Mouse (Mus musculus): Measurements from ENCODE around the gene Hdgfl1. TPM values are rescaled to one million over a fixed set of nuclear protein-coding genes. Genes with fewer than 3 reads are reported as not detected.

Gene Hdgfl1
- polyA plus RNA-seq, 2 experiments: not detected

DNA sequence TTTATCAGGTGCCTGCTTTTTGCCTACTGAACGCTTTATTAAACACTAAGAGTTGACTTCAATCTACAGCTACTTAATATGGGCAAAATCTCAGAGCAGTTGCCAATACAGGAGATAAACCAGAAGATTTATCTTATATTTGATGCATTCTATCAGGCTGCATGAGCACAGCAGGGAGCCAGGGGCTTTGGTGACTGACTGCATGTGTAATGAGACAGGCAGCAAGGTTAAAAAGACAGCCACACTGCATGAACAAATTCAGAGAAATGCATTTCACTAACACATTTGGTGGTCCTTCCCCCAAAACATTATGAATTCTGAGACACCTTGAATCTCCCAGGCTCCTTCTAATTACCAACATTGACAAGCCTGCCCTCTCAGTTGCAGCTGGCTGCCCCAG, 17.6 kb downstream of the Hdgfl1 start:
- Histone ChIP-seq H3K9me3 (ENCODE audit: control insufficient read depth, low read length) (no peaks in the 10 kb centered on the region), H3K27me3 (ENCODE audit: control insufficient read depth, insufficient read depth, low read length) (no peaks in the 10 kb centered on the region), H3K4me3 (ENCODE audit: insufficient read depth in 1 of 2, low read depth in 2 of 2, low read length in 2 of 2) (no peak overlapping the region), H3K9ac (replicated peaks) (no peak overlapping the region), H3K4me1 (replicated peaks; ENCODE audit: control insufficient read depth in 2 of 2, insufficient read depth in 2 of 2, low read length in 1 of 2) (no peaks in the 10 kb centered on the region), H3K27ac (no peak overlapping the region), H3K36me3 (replicated peaks; ENCODE audit: control insufficient read depth, insufficient read depth, low read depth) (no peaks in the 10 kb centered on the region), H3K4me2 (ENCODE audit: low read depth) (no peak overlapping the region)
- 63% methylated on average over 1 of the region's 1 CpGs for WGBS (ENCODE audit: insufficient replicate concordance)
- ATAC-seq (ENCODE audit: insufficient read depth) (no peak), DNase-seq (ENCODE audit: low read depth in 3 of 3, low spot score in 3 of 3) (no peak)
- TF ChIP-seq EP300 (IDR thresholded peaks at IDR 0.05; ENCODE audit: low read depth) (no peak), CTCF (IDR thresholded peaks at IDR 0.05; ENCODE audit: low read depth) (no peak)

DNA sequence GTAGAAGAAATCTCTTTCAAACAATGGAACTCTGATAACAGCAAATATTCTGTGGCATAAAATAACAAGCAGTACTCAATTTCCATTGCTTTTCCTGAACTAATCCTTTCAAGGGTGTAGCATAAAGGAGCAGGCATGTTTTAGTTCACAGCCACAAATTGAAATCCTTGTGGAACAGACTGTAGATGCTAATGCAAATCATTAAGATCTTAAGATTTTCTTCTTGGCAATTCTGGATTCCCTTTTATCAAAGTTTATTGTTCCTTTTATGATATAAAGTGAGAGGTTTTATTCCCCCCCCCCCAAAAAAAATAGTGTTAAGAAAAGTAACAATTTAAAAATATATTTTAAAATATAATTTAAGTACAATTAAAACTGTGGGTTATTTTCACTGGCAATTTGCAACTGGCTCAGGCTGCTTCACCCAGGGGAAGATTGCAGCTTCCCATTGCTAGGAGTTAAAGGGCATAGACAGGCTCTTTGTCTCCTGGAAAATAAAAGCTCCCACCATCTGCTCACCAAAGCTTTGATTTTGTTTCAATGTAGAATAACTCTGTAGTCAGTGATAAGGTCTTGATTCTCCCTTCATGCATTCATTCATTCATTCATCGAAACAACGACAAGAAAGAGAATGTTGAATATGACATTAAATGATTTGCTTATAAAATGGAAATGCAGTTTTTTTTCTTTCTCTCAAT, 24.1 kb downstream of the Hdgfl1 start:
- no peaks in the 10 kb centered on the region for H3K27me3 ChIP-seq (ENCODE audit: control insufficient read depth, insufficient read depth, low read length)
- no peaks in the 10 kb centered on the region for H3K4me1 ChIP-seq (replicated peaks; ENCODE audit: control insufficient read depth in 2 of 2, insufficient read depth in 2 of 2, low read length in 1 of 2)
- no peak overlapping the region for H3K9ac ChIP-seq (replicated peaks)
- DNase-seq (ENCODE audit: low read depth in 3 of 3, low spot score in 3 of 3) (no peak), ATAC-seq (ENCODE audit: insufficient read depth) (no peak)
- H3K4me3 ChIP-seq (ENCODE audit: insufficient read depth in 1 of 2, low read depth in 2 of 2, low read length in 2 of 2): no peak overlapping the region
- H3K4me2 ChIP-seq (ENCODE audit: low read depth): no peak overlapping the region
- no peaks in the 10 kb centered on the region for H3K36me3 ChIP-seq (replicated peaks; ENCODE audit: control insufficient read depth, insufficient read depth, low read depth)
- no peaks in the 10 kb centered on the region for H3K9me3 ChIP-seq (ENCODE audit: control insufficient read depth, low read length)
- no peak for TF ChIP-seq EP300 (IDR thresholded peaks at IDR 0.05; ENCODE audit: low read depth)
- TF ChIP-seq CTCF (IDR thresholded peaks at IDR 0.05; ENCODE audit: low read depth): no peak
- H3K27ac ChIP-seq: no peak overlapping the region
- WGBS (ENCODE audit: insufficient replicate concordance): 83% methylated on average over 2 of the region's 2 CpGs

DNA sequence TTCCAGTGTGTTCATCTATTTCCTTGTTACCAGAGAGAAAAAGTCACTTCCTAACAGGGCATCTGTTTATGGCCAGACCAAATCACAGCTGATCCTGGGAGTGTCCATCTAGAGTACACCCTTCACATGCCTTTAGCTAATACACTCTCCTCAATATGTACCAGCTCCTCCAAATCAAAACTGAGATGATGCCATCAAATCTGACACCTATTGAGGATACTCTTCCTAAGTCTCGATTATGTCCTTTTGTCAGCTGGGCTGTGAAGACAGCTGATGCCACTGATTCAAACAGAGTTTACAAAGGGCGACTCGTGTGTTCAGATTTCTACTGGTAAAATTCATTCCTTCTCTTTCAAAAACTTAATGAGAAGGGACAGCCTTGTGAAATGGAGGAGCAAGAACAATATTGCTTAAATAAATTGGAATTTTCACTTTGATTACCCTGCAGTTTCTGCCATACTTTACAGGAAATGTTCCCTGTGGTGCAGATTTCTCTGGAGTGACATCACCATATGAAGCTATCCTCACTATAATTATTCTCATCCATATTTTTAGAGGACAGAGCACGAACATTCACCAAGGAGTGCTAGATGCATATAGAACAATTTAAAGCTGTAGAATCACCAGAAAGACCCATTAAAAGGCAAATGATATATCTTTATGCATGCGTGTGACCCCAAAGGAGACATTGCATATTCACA, 24.8 kb downstream of the Hdgfl1 start:
- no peak overlapping the region for H3K27ac ChIP-seq
- H3K4me1 ChIP-seq (replicated peaks; ENCODE audit: control insufficient read depth in 2 of 2, insufficient read depth in 2 of 2, low read length in 1 of 2): no peaks in the 10 kb centered on the region
- ATAC-seq (ENCODE audit: insufficient read depth): no peak
- no peaks in the 10 kb centered on the region for H3K36me3 ChIP-seq (replicated peaks; ENCODE audit: control insufficient read depth, insufficient read depth, low read depth)
- no peaks in the 10 kb centered on the region for H3K27me3 ChIP-seq (ENCODE audit: control insufficient read depth, insufficient read depth, low read length)
- TF ChIP-seq CTCF (IDR thresholded peaks at IDR 0.05; ENCODE audit: low read depth): no peak
- no peak for TF ChIP-seq EP300 (IDR thresholded peaks at IDR 0.05; ENCODE audit: low read depth)
- no peak overlapping the region for H3K4me2 ChIP-seq (ENCODE audit: low read depth)
- no peak overlapping the region for H3K9ac ChIP-seq (replicated peaks)
- no peak for DNase-seq (ENCODE audit: low read depth in 3 of 3, low spot score in 3 of 3)
- H3K9me3 ChIP-seq (ENCODE audit: control insufficient read depth, low read length): no peaks in the 10 kb centered on the region
- WGBS (ENCODE audit: insufficient replicate concordance): 59% methylated on average over 5 of the region's 5 CpGs
- no peak overlapping the region for H3K4me3 ChIP-seq (ENCODE audit: insufficient read depth in 1 of 2, low read depth in 2 of 2, low read length in 2 of 2)

DNA sequence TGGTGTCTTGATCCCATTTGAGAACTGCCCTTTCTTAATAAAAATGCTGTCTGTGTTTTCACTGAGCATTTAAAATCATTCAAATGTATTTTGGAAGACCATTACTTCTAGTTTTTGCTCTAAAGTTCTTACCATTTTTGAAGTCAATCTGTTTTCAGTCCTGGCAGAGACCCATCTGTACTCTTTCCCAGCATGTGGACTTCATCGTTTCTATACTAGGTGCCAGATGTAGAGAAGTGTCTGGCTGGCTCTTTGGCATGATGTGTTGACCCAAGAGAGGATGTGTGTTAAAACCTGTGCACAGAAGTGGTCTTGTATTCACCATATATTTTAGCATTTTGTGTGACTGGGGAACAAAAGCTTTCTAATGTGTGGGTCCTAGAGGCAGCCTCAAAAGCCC, 25.9 kb downstream of the Hdgfl1 start:
- no peaks in the 10 kb centered on the region for H3K9me3 ChIP-seq (ENCODE audit: control insufficient read depth, low read length)
- DNase-seq (ENCODE audit: low read depth in 3 of 3, low spot score in 3 of 3): no peak

DNA sequence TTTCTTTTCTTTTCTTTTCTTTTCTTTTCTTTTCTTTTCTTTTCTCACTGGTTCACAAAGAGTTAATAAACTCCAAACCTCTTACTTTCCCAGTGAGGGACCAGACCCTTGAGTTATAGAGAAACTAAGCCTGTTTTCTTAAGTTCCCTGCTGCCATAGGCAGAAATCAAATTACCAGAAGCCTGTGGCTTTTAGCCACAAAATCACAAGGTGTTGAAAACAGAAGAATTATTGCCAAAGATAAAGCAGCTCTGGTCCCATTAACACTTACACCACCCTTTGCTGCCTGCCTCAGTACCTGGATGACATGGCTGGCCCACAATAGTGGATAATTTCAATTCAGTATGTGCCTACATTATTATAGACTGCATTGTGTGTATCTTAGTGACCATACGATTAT, 35.0 kb downstream of the Hdgfl1 start:
- H3K9me3 ChIP-seq (ENCODE audit: control insufficient read depth, low read length): no peaks in the 10 kb centered on the region
- WGBS (ENCODE audit: insufficient replicate concordance): 53% methylated on average over 1 of the region's 1 CpGs
- no peak for TF ChIP-seq CTCF (IDR thresholded peaks at IDR 0.05; ENCODE audit: low read depth)
- TF ChIP-seq EP300 (IDR thresholded peaks at IDR 0.05; ENCODE audit: low read depth): no peak
- no peak overlapping the region for H3K4me3 ChIP-seq (ENCODE audit: insufficient read depth in 1 of 2, low read depth in 2 of 2, low read length in 2 of 2)
- DNase-seq (ENCODE audit: low read depth in 3 of 3, low spot score in 3 of 3): no peak
- H3K36me3 ChIP-seq (replicated peaks; ENCODE audit: control insufficient read depth, insufficient read depth, low read depth): no peaks in the 10 kb centered on the region
- H3K27me3 ChIP-seq (ENCODE audit: control insufficient read depth, insufficient read depth, low read length): no peaks in the 10 kb centered on the region
- ATAC-seq (ENCODE audit: insufficient read depth): no peak
- H3K4me2 ChIP-seq (ENCODE audit: low read depth): no peak overlapping the region
- H3K27ac ChIP-seq: no peak overlapping the region
- no peaks in the 10 kb centered on the region for H3K4me1 ChIP-seq (replicated peaks; ENCODE audit: control insufficient read depth in 2 of 2, insufficient read depth in 2 of 2, low read length in 1 of 2)
- no peak overlapping the region for H3K9ac ChIP-seq (replicated peaks)

More for the DNA sequence above, 25.9 kb downstream of the Hdgfl1 start:
- no peak for ATAC-seq (ENCODE audit: insufficient read depth)
- WGBS (ENCODE audit: insufficient replicate concordance): 41% methylated on average over 1 of the region's 1 CpGs
- TF ChIP-seq CTCF (IDR thresholded peaks at IDR 0.05; ENCODE audit: low read depth): no peak
- TF ChIP-seq EP300 (IDR thresholded peaks at IDR 0.05; ENCODE audit: low read depth): no peak
- Histone ChIP-seq H3K9ac (replicated peaks) (no peak overlapping the region), H3K4me2 (ENCODE audit: low read depth) (no peak overlapping the region), H3K4me1 (replicated peaks; ENCODE audit: control insufficient read depth in 2 of 2, insufficient read depth in 2 of 2, low read length in 1 of 2) (no peaks in the 10 kb centered on the region), H3K36me3 (replicated peaks; ENCODE audit: control insufficient read depth, insufficient read depth, low read depth) (no peaks in the 10 kb centered on the region), H3K4me3 (ENCODE audit: insufficient read depth in 1 of 2, low read depth in 2 of 2, low read length in 2 of 2) (no peak overlapping the region), H3K27me3 (ENCODE audit: control insufficient read depth, insufficient read depth, low read length) (no peaks in the 10 kb centered on the region), H3K27ac (no peak overlapping the region)

Data from liver, embryonic 14.5 days (tissue).